Mouse (Mus musculus): ENCODE measurements around the gene Gsto1. TPM values are rescaled to one million over a fixed set of nuclear protein-coding genes. Genes with fewer than 3 reads are reported as not detected.

Gene Gsto1
- polyA plus RNA-seq, 1 experiment from 2014 or later = 96.7 TPM

DNA sequence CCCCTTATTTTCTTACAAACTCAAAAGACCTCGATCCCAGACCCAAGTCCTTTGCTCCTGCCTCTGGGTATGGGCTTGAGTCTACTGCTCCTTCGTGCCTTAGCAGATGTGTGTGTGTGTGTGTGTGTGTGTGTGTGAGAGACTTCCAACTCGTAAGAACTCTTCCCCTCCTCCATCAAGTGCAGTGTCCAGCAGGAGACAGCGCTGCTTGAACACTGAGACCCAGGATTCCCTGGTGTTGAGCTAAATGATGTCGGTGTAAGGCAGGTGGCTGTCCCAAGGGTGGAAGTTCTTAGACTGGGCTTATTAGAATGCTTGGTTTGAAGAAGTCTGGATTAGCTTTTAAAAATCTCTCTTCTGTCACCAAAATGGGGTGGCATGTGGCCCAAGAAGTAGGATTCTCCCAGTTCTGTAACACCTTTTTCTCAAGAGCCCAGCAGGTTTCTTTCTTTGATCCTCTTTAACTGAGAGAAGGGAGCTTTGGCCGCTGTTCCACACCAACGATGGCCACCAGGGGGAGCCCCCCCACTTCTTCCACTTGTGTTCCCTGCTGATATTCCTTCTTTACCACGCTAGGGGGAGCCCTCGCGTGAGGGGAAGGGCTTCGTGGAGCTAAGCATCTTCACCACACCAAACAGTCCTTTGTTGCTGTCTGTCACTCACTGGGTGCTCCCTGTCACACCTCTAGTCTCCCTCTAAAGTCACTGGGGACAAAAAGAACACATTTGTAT, 27.5 kb downstream of the Gsto1 start:
- no peak for ATAC-seq (ENCODE audit: borderline replicate concordance, extremely low read depth, low FRiP score, low TSS enrichment)
- no peak overlapping the region for H3K27ac ChIP-seq
- H3K27me3 ChIP-seq = no peaks in the 10 kb centered on the region
- H3K9me3 ChIP-seq = no peaks in the 10 kb centered on the region
- H3K9ac ChIP-seq = no peak overlapping the region
- H3K36me3 ChIP-seq = no peaks in the 10 kb centered on the region
- H3K4me3 ChIP-seq = no peak overlapping the region
- H3K4me2 ChIP-seq = no peak overlapping the region
- WGBS = 18% methylated on average over 11 of the region's 11 CpGs
- peaks cover 38% of the 10 kb centered on the region for H3K4me1 ChIP-seq

DNA sequence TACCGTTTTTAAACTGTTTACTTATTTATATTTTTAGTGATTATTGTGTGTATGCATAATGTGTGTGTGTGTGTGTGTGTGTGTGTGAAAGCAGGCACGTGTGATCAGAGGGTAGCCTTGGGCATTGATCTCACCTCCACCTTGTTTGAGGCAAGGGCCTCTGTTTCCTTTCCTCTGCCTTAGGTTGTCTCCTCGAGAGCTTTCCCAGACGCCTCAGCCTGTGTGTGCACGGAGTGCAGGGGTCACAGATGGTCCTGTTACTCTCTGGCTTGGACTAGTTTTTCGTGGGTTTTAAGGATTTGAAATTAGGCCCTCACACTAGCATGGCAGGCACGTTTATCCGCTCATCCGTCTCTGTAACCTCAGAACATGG, 28.1 kb downstream of the Gsto1 start:
- no peak for ATAC-seq (ENCODE audit: borderline replicate concordance, extremely low read depth, low FRiP score, low TSS enrichment)
- no peak overlapping the region for H3K9ac ChIP-seq

DNA sequence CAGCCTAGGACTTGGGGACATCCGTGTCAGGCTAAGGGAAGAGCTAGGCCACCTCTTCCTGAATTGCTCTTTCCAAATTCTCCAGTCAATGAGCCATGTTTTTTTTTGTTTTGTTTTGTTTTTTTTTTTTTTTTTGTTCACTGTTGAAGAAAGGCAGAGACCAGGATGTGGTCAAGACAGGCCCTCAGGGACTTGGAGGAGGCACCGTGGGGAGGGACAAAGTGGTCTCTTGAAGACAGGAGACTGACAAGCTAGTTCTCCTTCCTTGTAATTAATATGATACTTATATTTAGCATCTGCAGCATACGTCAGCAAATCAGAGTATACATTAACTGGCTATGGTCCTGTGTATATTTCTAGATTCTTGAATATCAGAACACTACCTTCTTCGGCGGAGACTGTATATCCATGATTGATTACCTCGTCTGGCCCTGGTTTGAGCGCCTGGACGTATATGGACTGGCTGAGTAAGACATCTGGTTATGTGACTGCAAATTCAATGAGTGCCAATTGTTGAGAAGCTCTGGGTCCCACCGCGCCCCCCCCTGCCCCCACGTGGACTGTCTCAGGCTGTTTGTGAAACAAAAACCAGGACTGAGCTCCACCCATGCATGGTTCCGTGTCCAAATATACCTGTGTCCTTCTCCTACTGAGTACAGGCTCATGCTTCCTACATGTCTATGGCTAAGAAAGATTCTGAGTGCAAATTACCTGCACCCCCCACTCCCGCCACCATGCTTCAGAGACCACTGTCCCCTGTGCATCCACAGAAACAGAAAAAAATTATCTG, 29.7 kb downstream of the Gsto1 start:
- no peak overlapping the region for H3K4me2 ChIP-seq
- 65% methylated on average over 13 of the region's 13 CpGs for WGBS
- ATAC-seq (ENCODE audit: borderline replicate concordance, extremely low read depth, low FRiP score, low TSS enrichment) = no peak
- H3K36me3 ChIP-seq = no peaks in the 10 kb centered on the region
- no peak overlapping the region for H3K9ac ChIP-seq
- H3K9me3 ChIP-seq = no peaks in the 10 kb centered on the region
- peaks cover 38% of the 10 kb centered on the region for H3K4me1 ChIP-seq
- H3K4me3 ChIP-seq = no peak overlapping the region
- no peaks in the 10 kb centered on the region for H3K27me3 ChIP-seq
- no peak overlapping the region for H3K27ac ChIP-seq

More for the DNA sequence above, 28.1 kb downstream of the Gsto1 start:
- no peak overlapping the region for H3K27ac ChIP-seq
- peaks cover 38% of the 10 kb centered on the region for H3K4me1 ChIP-seq
- H3K9me3 ChIP-seq = no peaks in the 10 kb centered on the region
- H3K27me3 ChIP-seq = no peaks in the 10 kb centered on the region
- 47% methylated on average over 9 of the region's 9 CpGs for WGBS
- H3K36me3 ChIP-seq = no peaks in the 10 kb centered on the region
- no peak overlapping the region for H3K4me3 ChIP-seq
- no peak overlapping the region for H3K4me2 ChIP-seq

DNA sequence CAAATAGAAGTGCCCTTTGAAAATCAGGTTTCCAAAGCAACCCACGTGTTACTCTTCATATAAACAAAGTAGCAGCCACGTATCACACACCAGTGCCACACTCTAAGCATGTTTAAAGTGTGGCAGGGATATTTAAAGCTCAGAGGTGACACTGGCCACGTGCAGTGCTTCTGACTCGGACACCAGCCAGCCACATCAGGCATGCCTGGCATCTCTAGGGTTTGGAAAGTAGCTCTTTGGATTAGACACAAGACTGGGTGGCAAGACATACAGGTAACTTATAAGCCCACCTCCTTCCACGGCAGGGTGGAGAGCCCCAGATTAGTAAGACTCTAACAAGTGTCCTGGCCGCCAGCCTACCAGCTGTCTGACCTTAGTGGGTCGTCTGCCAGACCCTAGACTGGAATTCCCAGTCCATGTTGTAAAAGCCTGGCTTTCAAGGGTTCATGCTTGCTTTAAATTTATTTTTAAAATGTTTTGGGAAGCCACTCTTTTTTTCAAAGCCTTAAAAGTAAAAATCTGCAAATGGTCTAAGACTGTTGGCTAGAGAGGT, 30.5 kb downstream of the Gsto1 start:
- WGBS = 42% methylated on average over 7 of the region's 7 CpGs
- H3K27ac ChIP-seq = no peak overlapping the region
- H3K9me3 ChIP-seq = no peaks in the 10 kb centered on the region
- no peaks in the 10 kb centered on the region for H3K36me3 ChIP-seq
- H3K9ac ChIP-seq = no peak overlapping the region
- H3K4me2 ChIP-seq = no peak overlapping the region
- H3K27me3 ChIP-seq = no peaks in the 10 kb centered on the region
- no peak overlapping the region for H3K4me3 ChIP-seq
- H3K4me1 ChIP-seq = peaks cover 44% of the 10 kb centered on the region
- ATAC-seq (ENCODE audit: borderline replicate concordance, extremely low read depth, low FRiP score, low TSS enrichment) = no peak

DNA sequence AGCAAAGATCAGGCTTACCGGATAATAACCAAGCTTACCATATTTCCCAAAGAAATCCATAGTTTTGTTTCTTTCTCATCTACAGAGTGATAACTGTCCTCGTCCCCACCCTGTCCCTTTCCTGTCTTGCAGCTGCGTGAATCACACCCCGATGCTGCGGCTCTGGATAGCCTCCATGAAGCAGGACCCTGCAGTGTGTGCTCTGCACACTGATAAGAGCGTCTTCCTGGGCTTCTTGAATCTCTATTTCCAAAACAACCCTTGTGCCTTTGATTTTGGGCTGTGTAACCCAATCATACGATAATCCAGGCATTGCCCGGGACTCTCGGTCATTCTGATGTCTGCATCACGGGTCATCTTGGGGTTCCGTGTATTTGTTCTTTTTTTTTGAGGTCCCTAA, 31.1 kb downstream of the Gsto1 start:
- H3K27ac ChIP-seq = no peak overlapping the region
- no peaks in the 10 kb centered on the region for H3K9me3 ChIP-seq
- no peak overlapping the region for H3K4me2 ChIP-seq
- no peak overlapping the region for H3K4me3 ChIP-seq
- ATAC-seq (ENCODE audit: borderline replicate concordance, extremely low read depth, low FRiP score, low TSS enrichment) = no peak
- H3K27me3 ChIP-seq = no peaks in the 10 kb centered on the region
- peaks cover 50% of the 10 kb centered on the region for H3K4me1 ChIP-seq
- WGBS = 60% methylated on average over 11 of the region's 11 CpGs
- H3K36me3 ChIP-seq = no peaks in the 10 kb centered on the region
- H3K9ac ChIP-seq = no peak overlapping the region

DNA sequence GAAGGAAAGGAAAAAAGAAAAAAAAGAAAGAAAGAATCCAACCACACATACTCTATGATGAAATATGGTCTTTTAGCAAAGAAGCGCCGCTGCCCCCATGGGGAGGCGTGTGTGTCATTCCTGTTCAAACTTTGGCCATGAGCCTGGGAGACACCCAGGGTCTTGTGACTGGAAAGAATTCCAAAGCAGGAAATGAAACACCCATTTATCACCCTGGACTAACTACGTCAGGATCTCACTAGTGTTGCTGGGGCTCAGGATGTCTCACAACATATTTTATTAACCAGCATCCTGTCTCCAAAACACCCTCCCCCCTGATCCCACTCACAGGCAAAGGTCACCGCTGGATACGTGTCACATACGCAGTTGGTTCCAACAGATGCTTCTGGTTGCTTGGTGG, 31.8 kb downstream of the Gsto1 start:
- Histone ChIP-seq H3K9me3 (no peaks in the 10 kb centered on the region), H3K27me3 (no peaks in the 10 kb centered on the region), H3K27ac (no peak overlapping the region), H3K4me3 (no peak overlapping the region), H3K4me1 (peaks cover 57% of the 10 kb centered on the region), H3K4me2 (no peak overlapping the region), H3K9ac (no peak overlapping the region), H3K36me3 (no peaks in the 10 kb centered on the region)
- WGBS = 26% methylated on average over 7 of the region's 7 CpGs
- peak; percentile 53 for ATAC-seq (ENCODE audit: borderline replicate concordance, extremely low read depth, low FRiP score, low TSS enrichment)

DNA sequence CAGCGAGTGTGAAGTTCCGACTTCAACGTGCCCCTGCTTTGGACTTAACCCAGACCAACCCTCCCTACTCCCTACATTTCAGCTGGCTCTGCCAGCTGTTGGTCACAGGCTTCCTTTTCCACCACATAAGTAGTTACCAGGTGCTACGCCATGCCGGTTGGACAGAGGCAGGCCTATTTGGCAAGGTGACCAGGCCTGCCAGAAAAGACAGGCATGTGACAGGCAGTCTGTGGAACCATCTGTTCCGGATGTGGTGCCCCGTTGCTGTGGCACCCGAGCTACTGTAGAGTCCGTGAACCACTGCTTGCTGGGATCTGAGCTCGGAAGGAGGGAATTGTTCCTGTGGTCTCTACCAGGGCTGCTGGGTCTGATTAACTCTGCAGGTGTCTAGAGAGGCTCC, 32.6 kb downstream of the Gsto1 start:
- H3K4me1 ChIP-seq = peaks cover 65% of the 10 kb centered on the region
- 76% methylated on average over 10 of the region's 10 CpGs for WGBS
- no peak for ATAC-seq (ENCODE audit: borderline replicate concordance, extremely low read depth, low FRiP score, low TSS enrichment)
- no peaks in the 10 kb centered on the region for H3K27me3 ChIP-seq
- no peak overlapping the region for H3K27ac ChIP-seq
- H3K9ac ChIP-seq = no peak overlapping the region
- no peaks in the 10 kb centered on the region for H3K9me3 ChIP-seq
- H3K36me3 ChIP-seq = no peaks in the 10 kb centered on the region
- no peak overlapping the region for H3K4me3 ChIP-seq
- H3K4me2 ChIP-seq = no peak overlapping the region

DNA sequence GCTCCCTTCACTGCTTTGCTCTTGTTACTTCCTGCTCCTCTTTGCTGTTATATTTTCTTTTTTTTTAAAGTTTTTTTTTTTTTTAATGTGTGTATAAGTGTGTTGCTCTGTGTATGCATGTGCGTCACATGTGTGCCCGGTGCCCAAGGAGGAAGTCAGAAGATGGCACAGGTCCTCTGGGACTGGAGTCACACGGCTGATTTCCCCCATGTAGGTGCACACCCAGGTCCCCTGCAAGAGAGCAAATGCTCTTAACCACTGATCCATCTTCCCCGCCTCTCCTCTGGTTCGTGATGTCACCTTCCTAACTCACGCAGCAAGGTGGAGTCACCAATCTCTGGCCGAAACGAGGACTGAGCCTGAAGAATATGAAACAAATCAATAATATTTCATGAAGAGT, 33.3 kb downstream of the Gsto1 start:
- Histone ChIP-seq H3K4me3 (no peak overlapping the region), H3K9ac (no peak overlapping the region), H3K27ac (no peak overlapping the region), H3K27me3 (no peaks in the 10 kb centered on the region), H3K4me1 (peaks cover 65% of the 10 kb centered on the region), H3K36me3 (no peaks in the 10 kb centered on the region), H3K4me2 (no peak overlapping the region), H3K9me3 (no peaks in the 10 kb centered on the region)
- ATAC-seq (ENCODE audit: borderline replicate concordance, extremely low read depth, low FRiP score, low TSS enrichment) = no peak
- WGBS = 89% methylated on average over 8 of the region's 8 CpGs

DNA sequence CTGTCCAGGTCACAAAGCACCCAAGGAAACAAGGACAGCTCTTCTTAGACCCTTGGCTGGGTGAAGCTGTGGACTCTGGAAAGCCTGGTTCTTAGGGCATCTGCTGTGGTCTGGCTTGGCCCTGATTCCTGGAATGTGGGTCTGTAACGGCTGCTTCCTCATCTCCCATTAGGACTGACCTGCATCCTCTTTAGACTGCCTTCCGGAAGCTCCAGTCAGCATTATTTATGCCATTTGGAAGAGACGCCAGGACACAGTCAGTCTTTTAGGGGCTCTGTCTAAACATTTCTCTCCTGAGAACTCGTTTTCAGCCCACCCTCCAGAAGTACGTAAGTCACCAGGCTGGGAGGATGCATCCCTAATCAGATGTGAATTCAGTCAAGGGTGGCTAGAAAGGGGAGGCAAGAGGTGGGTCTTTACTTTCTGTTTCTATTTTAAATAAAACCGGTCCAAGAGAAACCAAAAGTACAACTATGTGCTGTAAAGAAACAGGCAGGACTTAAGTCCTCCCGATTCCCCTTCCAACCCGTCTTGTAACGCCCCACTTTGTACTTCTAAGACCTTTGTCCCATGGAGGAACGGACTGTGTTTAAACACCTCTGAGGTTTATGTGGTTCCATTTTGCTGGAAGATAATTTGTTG, 35.8 kb downstream of the Gsto1 start:
- Histone ChIP-seq H3K27me3 (no peaks in the 10 kb centered on the region), H3K4me3 (0 out of 2 replicates have a peak overlapping the region, but pooled peaks have one; percentile 11), H3K4me1 (peaks cover 47% of the 10 kb centered on the region), H3K9ac (peak overlapping the region; percentile 10; the same call in 1 of the 2 replicates), H3K4me2 (peak overlapping the region; percentile 33), H3K27ac (peak overlapping the region; percentile 84), H3K36me3 (peaks cover 13% of the 10 kb centered on the region), H3K9me3 (no peaks in the 10 kb centered on the region)
- WGBS = 32% methylated on average over 10 of the region's 10 CpGs
- no peak for ATAC-seq (ENCODE audit: borderline replicate concordance, extremely low read depth, low FRiP score, low TSS enrichment)

DNA sequence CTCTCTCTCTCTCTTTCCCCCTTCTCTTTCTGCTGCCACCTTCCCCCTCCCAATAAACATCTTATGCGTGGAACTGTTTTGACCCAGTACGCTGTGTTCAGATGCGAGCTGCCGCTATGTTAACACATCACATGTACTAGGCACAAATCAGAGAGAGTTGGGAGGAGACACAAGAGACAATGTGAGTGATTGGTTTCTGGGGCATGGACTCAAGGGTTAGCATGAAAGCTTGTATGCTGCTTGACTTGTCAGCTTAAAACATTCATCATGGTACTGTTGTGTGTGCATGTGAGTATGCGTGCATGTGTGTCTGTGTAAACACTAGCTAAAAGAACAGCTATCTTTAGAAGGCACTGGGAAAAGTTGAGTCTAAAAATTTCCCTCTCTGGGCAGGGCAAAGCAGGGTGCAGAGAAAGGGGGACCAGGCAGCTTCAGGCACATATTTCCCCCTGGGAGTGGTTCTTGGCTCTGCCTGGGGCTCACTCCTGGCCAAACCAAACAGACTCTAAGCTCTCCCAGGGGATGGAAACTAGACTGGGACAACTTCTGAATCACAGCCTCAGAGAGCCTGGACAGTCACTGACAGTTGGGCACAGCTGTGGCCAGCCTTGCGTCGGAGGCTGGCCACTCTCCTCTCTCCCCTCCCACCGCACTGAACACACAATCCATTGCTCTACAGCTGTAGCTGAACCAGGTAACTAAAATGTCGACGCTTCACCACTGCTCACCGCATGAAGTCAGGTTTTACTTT, 37.0 kb downstream of the Gsto1 start:
- peaks cover 36% of the 10 kb centered on the region for H3K4me1 ChIP-seq
- no peak overlapping the region; the same call in 1 of the 2 replicates for H3K4me2 ChIP-seq
- peak; percentile 78; the same call in 1 of the 2 replicates for ATAC-seq (ENCODE audit: borderline replicate concordance, extremely low read depth, low FRiP score, low TSS enrichment)

DNA sequence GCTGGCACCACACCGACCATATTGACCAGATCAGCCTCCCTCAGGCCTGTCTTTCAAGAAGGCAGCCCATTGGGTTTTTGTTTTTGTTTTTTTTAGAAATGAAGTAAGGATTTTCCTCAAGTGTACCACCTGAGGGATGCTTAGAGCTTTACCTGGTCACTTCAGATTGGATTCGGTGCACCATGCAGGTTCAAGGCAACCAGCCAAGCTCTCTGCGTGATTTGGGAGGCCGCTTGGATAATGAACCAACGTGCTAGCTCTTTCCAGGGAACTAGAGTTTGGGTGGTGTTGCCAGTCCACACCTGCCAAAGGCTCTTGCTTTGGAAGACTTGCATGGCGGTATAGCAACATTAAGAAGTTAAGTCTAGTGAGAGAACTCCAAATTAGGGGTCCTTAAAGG, 38.3 kb downstream of the Gsto1 start:
- 94% methylated on average over 6 of the region's 6 CpGs for WGBS
- Histone ChIP-seq H3K4me3 (no peak overlapping the region), H3K36me3 (peaks cover 36% of the 10 kb centered on the region), H3K9ac (no peak overlapping the region), H3K4me1 (peaks cover 31% of the 10 kb centered on the region), H3K4me2 (no peak overlapping the region), H3K27ac (no peak overlapping the region), H3K9me3 (no peaks in the 10 kb centered on the region), H3K27me3 (no peaks in the 10 kb centered on the region)
- ATAC-seq (ENCODE audit: borderline replicate concordance, extremely low read depth, low FRiP score, low TSS enrichment) = no peak

More for the DNA sequence above, 37.0 kb downstream of the Gsto1 start:
- Histone ChIP-seq H3K27ac (peak overlapping the region; percentile 84), H3K9ac (no peak overlapping the region), H3K36me3 (peaks cover 24% of the 10 kb centered on the region), H3K27me3 (no peaks in the 10 kb centered on the region), H3K4me3 (no peak overlapping the region), H3K9me3 (no peaks in the 10 kb centered on the region)
- WGBS = 44% methylated on average over 11 of the region's 11 CpGs
